Mouse (Mus musculus) CH12.LX (cell line): ENCODE measurements at regions not wholly inside any gene's neighbourhood (a gene's known extent, or its start where the extent isn't known, plus 50 kb on each side); places are given as distances from the start of the nearest gene placed in this dataset.

ENCODE experiments used
- CHD2 ChIP-seq: IDR thresholded peaks from 2 replicates; pipeline ENCODE4 v1.6.1; 2011; ENCODE audit warnings: low read length, improper control_type of control experiment
- CTCF ChIP-seq, 2 experiments: IDR thresholded peaks in 1 of 2; conservative IDR thresholded peaks in 1 of 2; 2 replicates each; pipeline ENCODE4 v1.5.1; 2011 to 2012; ENCODE audit warnings: low read depth in 2 of 2, low read length in 2 of 2, improper control_type of control experiment in 1 of 2, inconsistent platforms in 1 of 2, mild to moderate bottlenecking in 1 of 2, moderate library complexity in 1 of 2
- ELF1 ChIP-seq: IDR thresholded peaks from 2 replicates; pipeline ENCODE4 v1.6.1; 2014; ENCODE audit warnings: low read depth, mild to moderate bottlenecking, inconsistent platforms, low read length, improper control_type of control experiment
- MXI1 ChIP-seq: IDR thresholded peaks from 2 replicates; pipeline ENCODE4 v1.6.1; 2011; ENCODE audit warnings: mild to moderate bottlenecking, low read depth, low read length, improper control_type of control experiment
- POLR2A ChIP-seq: IDR thresholded peaks from 2 replicates; pipeline ENCODE4 v1.6.1; 2011; ENCODE audit warnings: low read depth, mild to moderate bottlenecking, improper control_type of control experiment, low read length

DNA sequence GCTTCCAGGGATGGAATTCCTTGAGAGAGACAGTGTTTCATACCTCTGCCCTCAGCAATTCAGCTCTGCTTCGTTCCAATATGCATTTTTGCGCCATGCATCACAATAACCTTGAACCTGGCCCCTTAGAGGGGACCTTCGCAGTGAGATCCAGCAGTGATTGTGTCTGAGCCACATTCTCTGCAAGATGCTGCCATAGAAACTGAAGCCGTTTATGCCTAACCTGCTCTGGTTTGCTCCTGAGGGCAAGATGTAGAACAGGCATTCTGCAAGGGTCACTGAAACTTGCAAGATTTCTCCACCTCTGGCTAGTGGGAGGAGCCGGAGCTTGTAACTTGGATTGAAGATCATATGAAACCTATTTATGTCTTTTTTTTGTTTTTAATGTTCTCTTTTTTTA lies 78.4 kb upstream of the Tsc22d2 start:
- TF ChIP-seq CTCF (conservative IDR thresholded peaks at IDR 0.05 in 1 of 2, IDR thresholded peaks at IDR 0.05 in 1 of 2; ENCODE audit: low read depth in 2 of 2, low read length in 2 of 2), result no peak
- TF ChIP-seq POLR2A, result no peak
- no peak for TF ChIP-seq ELF1
- no peak for TF ChIP-seq CHD2
- no peak for TF ChIP-seq MXI1
